Mouse (Mus musculus) heart, adult 9 months (tissue): Measurements from ENCODE around the gene Pym1.
A peak's percentile ranks its signal among the peaks of the same experiment; 100 is the strongest.
"Not testable (repeated sequence)": the region's sequence is repeated elsewhere in the genome, so short reads cannot be mapped to it uniquely, and the experiment has no call there.

Experiments
- DNase-seq, 2 experiments: peaks; one replicate each; pipeline ENCODE4 v3.0.0; 2022; ENCODE audit warnings: low spot score in 2 of 2

Gene Pym1

DNA sequence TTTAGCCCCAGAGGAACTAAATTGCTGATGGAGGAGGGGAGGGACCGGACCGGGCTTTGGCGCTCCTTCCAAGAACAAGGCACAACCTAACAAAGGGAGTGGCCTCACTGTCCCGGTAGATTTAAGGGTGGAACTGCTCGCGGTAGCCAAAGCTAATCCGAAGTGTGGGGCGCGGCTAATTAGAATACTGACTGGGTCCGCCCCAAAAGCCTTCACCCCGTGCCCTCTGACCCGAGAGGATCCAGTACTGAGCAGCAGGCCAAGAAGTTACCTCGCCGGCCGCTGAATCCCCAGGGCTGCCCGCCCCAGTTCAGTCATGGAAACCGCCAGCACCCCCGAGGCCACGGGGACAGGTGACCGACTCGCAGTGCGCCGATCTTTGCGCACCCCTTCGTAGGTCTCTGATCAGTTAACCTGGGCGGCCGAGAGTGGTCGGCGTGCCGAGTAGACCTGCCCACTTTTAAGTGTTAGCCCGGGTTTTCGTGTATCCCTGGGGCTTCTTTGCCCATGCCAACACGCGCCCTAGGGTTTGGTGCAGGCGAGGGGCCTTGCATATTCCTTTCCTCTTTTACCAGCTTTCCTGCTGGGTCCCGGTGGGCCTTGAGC is at the start of gene Pym1:
TSS of gene Pym1 (plus strand) at position 244 of the 606 bp plus-strand sequence.
- peak; percentile 85 to 89 for DNase-seq

DNA sequence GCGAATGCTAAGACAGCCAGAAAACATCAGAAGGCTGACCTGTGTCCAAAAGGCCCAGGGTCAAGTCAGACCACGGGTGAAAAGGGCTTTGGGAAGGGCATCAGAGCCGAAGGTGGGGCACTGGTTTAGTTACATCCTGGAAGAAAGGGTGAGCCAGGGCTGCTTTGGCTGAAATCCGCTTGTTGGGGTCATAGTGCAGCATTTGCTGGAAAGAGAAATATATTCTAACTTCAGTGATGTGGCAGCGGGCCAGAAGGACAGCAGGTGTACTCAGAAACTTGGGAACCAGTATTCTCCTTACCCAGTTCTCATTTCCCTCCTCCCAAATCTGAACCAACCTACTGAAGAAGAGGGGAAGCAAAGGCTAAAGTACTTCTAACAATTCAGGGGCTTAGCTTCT is 48.7 kb upstream of the Pym1 start:
- no peak for DNase-seq

- DNase-seq, result no peak
Measured at GRCm38 (mm10) chr10:128699611-128700010, 48.1 kb upstream of the Pym1 start.

- DNase-seq, result no peak
Measured at GRCm38 (mm10) chr10:128700712-128701111, 47.0 kb upstream of the Pym1 start.

DNA sequence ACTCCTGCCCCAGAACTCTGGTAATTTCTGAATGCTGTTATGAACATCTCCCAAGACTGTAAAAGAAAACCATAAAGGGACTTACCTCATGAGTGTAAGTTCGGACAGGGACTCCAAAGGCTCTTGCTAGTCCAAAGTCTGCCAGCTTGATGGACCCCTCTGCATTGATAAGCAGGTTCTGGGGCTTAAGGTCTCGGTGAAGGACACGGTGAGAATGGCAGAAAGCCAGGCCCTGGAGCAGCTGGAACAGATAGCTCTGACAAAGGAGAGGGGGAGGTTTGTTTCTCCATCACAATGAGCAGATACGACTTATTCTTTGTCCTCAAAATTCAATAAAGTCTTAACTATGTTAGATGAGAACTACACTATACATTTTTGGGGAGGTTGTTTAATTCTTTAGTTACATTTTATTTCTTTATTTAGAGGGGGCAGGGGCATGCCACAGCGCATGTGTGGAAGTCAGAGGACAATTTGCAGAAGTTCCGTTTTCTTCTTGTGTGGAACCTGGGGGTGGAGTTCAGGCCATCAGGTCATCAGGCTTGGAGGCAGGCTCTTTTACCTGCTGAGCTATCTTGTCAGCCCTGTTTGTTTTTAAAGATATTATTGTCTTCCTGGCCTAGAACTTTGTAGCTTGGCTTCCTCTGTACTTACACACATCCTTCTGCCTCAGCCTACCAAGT is 45.2 kb upstream of the Pym1 start:
- no peak for DNase-seq

DNA sequence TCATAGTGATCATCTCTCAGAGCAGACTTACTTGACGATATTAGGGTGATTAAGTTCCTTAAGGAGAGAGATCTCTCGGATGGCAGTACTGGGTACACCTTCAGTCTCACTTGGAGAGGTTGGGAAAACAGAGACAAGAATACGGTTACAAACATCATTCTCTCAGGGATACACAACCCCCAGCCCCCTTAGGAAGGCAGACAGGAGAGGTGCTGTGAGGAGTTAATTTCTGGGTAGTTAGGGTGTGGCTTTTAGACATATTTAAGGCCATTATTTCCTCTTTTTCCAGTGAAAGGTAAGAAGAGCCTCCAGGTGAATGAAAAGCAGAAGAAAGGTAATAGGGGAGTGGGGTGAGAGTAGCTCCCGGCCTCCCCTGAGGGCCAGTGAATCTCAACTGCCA is 43.8 kb upstream of the Pym1 start, which contains the start of gene Pmel:
TSS of gene Pmel (plus strand) at position 301 of the 400 bp plus-strand sequence.
- DNase-seq, result no peak

GRCm38 (mm10) chr10:128704491-128705316 is 43.0 kb upstream of the Pym1 start, which contains the start of gene Cdk2:
Cdk2 (minus strand) TSS chr10:128705031.
- DNase-seq, result peak; percentile 90 to 92

DNA sequence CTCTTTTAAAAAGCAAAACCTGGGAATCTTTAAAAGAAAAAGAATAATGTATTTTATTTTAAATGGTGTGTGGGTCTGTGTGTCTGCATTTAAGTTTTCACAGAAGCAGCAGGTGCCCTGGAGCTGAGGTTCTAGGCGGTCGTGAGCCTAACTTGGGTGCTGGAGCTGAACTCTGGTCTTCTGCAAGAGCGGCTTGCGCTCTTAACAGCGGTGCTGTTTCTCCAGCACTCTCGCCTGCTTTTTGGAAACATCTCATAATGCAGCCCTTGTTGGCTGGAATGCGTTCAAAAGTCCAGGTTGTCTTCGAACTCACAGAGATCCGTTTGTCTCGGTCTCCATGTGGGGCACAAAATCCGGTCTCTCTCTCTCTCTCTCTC is 42.4 kb upstream of the Pym1 start:
- peak in 1 of 2 experiments; percentile 12 for DNase-seq

DNA sequence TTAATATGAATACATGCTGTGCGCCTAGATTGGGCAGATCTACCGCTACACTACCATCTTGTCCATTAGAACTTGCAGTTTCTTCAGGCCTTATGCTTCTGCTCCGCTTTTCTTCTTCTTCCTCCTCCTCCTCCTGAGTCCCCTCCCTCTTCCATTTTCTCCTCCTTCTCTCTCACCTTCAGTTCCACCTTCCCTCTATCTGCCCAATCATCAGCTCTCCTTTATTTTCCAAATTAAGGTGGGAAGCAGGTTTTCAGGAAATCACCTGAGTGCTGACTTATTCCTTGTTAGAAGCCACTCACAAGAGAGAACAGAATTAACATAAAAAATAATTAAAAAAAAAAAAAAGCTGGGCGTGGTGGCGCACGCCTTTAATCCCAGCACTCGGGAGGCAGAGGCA is 36.4 kb upstream of the Pym1 start:
- not testable (repeated sequence) for DNase-seq

DNA sequence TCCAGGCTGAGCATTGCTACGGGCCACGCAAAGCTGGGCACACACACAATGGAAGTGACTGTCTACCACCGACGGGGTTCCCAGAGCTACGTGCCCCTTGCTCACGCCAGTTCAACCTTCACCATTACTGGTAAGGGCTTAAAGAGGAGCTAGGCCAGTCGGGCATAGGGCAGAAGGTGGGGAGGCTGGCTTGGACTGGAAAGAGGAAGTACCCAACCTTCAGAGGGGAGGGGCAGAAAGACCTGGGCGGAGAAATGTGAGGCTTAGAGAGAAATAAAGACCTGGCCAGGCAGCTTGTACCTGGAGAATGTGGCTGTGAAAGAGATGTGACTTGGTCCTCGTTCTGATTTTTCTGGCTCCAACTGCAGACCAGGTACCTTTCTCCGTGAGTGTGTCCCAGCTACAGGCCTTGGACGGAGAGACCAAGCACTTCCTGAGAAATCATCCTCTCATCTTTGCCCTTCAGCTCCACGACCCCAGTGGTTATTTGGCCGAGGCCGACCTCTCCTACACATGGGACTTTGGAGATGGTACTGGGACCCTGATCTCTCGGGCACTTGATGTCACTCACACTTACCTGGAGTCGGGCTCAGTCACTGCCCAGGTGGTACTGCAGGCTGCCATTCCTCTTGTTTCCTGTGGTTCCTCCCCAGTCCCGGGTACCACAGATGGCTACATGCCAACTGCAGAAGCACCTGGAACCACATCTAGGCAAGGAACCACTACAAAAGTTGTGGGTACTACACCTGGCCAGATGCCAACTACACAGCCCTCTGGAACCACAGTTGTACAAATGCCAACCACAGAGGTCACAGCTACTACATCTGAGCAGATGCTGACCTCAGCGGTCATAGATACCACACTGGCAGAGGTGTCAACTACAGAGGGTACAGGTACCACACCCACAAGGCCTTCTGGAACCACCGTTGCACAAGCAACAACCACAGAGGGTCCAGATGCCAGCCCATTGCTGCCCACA is 31.8 kb upstream of the Pym1 start:
- no peak for DNase-seq

- not testable (repeated sequence) for DNase-seq
Measured at GRCm38 (mm10) chr10:128725466-128725865, 22.2 kb upstream of the Pym1 start.

GRCm38 (mm10) chr10:128728059-128728458 is 19.6 kb upstream of the Pym1 start:
- DNase-seq, result no peak

DNA sequence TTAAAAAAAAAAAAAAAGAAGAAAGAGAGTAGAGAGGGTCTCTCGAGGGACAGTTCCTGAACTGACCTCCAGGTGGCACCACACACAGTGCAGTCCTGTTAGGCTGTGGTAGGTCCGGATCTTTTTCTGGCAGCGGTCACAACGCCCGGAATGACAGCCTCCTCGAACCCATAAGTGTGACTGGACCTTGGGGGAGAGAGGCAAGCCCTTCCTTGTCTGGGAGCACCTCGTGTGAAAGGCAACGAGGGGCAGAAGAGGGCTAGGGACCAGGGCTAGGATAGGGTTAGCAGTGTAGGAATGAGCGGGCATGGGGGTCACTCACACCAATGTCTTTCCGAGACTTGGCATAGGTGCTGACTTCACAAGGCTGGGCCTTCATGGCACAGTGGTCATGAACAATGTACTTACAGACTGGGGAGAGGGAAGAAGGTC is 16.7 kb upstream of the Pym1 start:
- peak; percentile 47 to 61 for DNase-seq

GRCm38 (mm10) chr10:128731992-128732391 is 15.7 kb upstream of the Pym1 start:
- no peak for DNase-seq

DNA sequence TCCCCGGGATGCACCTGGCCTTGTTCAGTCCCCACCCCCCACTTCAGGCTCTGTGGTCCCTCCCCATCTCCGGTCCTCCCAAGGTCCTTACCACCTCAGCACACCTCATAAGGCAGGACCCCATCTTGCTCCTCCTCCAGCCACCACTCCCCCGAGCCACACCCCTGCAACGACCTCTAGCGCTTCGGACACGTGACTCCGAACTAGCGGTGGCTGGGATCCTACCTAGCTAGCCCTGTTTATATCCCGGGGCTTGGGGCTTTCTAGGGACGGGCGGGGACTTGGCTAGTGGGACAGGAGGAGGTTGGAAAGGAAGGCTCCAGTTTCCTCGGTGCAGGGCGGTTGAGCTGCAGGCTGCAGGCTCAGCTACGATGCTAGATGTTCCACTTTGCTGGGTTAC is 10.3 kb upstream of the Pym1 start:
- DNase-seq, result no peak

- DNase-seq, result no peak
Measured at GRCm38 (mm10) chr10:128740296-128740695, 7.4 kb upstream of the Pym1 start.

- no peak for DNase-seq
Measured at GRCm38 (mm10) chr10:128742616-128743015, 5.1 kb upstream of the Pym1 start.

- DNase-seq, result peak; percentile 13 to 27
Measured at GRCm38 (mm10) chr10:128743235-128743634, 4.5 kb upstream of the Pym1 start.

DNA sequence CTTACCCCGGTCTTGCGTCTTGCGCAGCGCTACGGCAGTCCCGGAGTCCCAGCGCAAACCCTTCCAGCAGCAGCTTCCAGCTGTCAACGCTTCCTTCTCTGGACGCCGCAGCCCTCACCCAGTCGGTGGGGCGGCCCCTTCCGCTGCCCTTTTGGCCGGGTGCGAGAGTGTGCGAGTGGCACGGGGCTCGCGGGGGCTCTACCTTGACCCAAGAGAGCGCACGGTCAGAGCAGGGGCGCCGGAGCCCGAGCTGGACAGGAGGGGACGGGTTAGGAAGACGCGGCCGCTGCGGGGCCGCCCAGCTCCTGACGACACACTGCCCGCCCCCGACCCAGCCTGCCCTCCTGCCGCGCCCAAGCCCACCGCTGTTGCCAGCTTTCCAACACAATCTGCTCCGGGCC is 3.9 kb upstream of the Pym1 start:
- peak; percentile 74 to 75 for DNase-seq

DNA sequence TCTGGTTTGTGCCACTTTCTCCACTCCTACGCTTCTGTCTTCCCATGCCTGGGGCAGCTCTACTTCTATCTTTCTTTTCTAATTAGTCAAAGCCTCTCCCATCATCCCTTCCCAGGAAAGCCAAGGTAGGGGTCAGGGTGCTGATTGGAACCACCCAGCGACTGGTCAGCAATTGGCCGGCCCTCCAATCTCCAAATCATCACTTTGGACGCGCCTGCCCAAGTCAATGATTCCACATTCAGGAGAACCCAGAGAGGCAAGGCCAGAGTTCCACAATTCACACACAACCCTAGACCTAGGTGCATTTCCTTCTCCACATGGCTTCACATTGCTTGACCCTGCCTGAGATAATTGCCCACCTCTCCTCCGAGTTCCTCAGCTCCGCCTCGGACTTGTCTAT is 3.5 kb upstream of the Pym1 start:
- no peak for DNase-seq
